Mouse (Mus musculus): ENCODE measurements at regions not wholly inside any gene's neighbourhood (a gene's known extent, or its start where the extent isn't known, plus 50 kb on each side); places are given as distances from the start of the nearest gene placed in this dataset.
A peak's percentile ranks its signal among the peaks of the same experiment; 100 is the strongest.

DNA sequence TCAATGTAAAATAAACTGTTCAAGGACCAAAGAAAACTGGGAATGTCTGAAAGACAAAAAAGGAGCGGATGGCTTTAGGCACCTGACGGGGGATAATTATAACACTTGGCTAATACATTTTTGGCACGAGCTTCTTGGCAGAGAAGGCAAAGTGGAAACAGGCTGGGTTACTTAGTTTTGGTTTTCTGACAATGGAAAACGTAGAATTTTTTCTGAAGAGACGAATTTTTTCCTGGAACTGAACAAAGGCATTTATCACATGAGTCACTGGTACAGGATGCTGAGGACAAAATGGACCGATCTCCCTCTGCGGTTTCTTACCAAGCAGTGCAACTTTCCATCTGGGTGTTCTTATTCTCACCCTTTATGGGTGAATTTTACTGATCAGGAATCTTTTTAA is 143.2 kb upstream of the Slit3 start:
- no peak for DNase-seq (ENCODE audit: low spot score in 2 of 2)

DNA sequence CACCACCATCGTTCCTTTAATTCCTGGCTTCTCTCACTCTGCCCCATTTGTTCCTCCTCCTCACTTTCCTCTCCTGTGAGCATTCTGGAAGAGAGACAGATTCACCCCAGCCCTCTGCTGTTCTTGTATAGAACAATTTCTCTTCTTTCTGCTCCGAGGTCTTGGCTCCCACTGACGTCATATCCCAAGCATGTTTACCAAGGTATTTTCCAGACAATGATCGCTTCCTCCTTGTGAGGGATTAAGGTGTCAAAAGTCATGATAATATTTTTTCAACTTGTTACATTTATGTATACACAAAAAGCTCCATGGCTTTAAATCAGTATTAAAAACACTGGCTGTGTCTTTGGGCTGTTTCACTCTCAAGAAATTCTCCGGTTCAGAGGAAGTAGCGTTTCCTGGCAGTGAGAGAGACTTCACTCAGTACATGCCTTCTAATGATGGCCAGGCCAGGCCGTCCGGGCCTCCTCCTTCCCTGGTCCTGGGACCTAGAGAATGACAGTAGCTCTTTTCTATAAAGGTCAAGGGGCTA is 142.4 kb upstream of the Spdl1 start:
- peak in 1 of 2 experiments; percentile 6 for DNase-seq (ENCODE audit: low spot score in 2 of 2)

DNA sequence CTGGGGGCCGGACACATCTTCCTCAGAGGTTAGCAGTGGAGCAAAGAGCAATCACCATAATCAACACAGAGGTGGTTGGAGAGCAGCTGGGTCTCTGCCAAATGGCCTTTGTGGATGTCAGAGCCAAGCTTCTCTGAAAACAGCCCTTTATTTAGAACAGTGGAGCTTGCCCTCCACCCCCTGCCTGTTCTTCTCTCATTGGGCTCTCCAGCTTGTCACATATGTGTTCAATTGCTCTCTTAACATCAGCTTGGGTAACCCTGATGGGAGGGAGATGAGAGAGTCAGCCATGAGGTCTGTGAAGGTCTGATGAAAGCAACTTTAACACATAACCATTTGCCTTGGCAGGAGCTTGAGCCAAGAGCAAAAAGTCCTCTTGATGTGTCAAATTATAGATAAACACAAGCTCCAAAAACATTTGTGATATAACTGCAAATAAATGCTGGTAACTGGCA is 140.1 kb upstream of the Spdl1 start:
- no peak for DNase-seq (ENCODE audit: low spot score in 2 of 2)

DNA sequence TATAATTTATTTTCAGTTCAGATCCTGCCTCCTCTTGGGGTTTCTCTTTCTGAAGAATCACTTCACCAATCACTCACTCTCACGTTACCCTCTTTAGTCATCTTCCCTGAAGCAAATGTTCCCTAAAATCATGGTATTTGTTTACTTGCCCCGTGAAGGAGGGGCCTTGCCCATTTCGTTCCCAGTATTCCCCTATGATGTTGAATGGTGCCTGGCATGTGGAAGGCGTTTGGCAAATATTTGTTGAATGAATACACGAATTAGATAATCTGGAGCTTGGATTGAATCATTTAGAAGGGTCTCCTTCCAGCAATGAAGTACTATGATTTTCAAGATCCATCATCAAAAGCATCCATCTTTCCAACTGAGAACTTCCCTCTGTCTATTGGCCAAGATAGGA is 139.6 kb upstream of the Spdl1 start:
- DNase-seq (ENCODE audit: low spot score in 2 of 2) = no peak

DNA sequence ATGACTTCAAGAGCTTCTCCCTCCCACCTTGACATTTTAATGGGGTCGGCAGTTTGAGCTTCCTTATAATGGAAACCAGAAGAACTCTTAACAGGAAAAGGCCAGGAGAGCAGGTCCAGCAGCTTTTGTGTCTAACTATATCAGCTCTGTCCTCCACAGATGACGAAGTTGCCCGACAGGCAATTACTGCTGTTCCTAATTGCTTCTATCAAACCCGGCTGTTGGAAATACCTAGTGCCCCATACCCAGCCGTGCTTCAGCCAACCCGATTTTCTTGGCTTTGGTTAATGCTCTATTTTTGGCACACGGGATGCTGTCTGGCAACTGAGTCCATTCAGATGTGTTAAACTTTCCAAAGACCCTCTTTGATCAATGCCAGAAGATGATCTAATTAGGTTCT is 125.8 kb upstream of the Spdl1 start:
- no peak for DNase-seq (ENCODE audit: low spot score in 2 of 2)

DNA sequence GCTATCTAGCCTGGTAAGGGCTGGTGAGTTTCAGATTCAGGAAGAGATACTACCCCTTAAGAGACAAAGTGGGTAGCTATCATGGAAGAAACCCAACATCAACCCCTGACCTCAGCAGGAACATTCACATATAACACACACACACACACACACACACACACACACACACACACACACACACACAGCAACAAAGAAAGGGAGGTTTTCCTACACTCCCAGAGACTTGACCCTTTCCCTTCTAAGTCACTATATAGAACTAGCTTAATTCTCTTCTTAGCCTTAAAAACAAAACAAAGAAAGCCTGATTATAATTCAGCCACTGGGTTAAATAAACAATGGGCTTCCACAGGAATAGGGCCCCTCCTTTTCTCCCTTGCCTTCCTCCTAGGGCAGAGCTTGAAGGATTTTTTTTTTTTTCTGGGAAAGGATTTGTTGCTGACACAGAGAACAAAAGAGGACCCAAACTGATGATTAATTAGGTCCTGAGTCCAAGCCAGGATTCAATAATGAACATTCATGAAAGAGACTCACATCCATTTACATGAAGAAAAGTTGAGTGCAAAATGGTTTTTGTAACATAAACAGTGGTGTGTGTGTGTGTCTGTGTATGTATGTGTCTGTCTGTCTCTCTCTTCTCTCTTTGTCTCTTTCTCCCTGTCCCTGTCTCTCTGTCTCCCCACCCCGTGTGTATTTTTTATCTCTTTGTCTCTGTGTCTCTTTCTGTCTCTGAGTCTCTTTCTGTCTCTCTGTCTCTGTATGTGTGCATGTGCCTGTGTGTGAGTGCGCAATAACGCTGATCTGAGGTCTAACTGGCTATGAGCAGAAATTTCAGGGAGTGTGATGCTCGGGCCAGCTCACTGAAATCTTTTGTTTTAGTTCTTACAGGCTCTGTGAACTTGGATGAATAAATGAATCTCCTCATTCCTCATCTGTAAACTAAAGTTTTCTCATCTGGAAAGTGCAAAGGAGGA is 108.3 kb upstream of the Spdl1 start:
- DNase-seq (ENCODE audit: low spot score in 2 of 2) = no peak

DNA sequence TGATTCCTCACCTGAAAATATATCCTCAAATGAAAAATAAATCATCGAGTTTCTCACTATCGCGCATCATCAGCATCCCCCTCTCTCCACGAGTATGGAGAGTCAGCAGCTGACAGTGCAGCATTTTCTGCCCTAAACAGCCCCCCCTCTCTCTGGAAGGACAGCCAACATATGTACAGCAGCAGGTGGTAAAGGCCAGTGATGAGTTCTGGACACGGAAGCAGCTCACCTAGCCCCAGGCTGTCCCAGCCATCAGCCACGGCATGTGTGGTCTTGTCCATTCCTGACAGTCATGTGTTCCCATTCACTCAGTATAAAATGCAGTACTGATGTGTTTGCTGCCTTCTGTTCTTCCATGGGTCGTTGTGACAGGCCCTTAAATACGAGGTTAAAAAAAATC is 106.7 kb upstream of the Spdl1 start:
- DNase-seq (ENCODE audit: low spot score in 2 of 2) = no peak

DNA sequence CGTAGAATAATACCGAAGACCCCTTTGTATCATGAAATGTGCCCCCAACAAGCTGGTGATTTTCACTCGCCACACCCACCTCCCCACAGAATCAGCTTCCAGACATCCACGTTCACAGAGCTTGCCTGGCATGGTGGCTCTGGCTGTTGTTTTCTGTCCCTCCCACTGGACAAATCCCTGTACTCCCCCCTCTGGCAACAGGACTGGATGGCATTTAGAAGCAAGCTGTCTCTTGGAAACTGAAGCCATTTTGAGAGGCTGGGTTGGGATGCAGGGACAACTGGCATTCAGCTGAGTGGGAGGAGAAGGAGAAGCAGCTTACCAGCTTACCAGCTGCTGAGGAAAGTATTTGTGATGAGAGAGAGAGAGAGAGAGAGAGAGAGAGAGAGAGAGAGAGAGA is 105.6 kb upstream of the Spdl1 start:
- peak; percentile 24 to 62 for DNase-seq (ENCODE audit: low spot score in 2 of 2)

DNA sequence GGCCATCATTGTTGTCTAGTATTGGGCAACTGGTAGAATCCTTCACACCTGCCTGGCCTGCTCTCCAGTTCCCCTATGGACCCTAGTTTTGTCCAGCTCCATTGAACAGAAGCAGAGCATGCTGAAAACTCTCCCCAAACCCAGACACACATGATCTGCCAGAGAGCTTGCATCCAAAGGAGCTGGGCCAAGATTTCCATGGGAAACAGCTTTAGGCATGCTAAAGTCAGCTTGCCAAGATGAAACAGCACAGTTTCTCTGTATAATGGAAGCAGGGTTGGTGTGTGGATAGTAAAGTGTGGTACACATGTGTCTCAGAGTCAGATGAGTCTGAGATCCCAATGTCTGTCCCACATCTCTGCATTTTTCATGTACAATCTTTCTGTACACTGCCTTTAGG is 98.8 kb upstream of the Spdl1 start:
- DNase-seq (ENCODE audit: low spot score in 2 of 2) = no peak

DNA sequence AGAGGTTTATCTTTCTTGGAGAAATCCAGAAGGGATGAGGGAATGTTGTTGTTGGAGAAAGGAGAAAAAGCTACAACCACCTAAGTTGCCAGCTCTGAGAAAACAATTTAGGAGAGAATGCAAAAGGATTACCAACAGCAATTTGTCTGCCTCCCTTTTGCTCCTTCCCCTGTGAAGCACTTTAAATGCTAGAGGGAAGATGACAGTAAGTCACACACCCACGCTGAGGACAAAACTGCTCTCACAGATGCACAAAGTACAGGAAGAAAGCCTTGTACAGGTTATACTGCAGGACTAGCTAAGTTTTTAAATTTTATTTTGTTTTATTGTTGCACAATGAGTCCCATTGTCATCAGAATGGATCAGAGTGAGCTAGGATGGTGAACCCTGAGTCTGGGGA is 83.7 kb upstream of the Spdl1 start:
- DNase-seq (ENCODE audit: low spot score in 2 of 2) = peak in 1 of 2 experiments; percentile 18

DNA sequence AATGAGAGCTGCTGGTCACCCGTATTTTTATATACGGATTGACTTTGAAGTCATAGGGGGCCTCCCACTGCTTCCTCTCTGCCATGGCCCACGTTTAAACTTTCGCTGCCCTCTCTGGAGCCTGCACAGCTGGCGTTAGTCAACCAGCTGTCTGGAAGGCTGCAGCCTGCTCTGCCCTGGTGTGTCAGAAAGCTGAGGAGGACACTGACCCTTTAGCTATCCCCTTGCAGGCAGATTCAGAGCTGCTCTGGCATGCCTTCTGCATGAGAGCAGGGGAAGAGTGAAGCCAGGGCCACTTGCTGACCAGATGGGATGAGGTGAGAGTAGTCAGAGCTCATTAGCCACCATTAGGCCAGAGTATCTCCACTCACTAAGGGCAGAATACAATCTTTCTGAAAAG is 76.4 kb upstream of the Spdl1 start:
- DNase-seq (ENCODE audit: low spot score in 2 of 2) = no peak

DNA sequence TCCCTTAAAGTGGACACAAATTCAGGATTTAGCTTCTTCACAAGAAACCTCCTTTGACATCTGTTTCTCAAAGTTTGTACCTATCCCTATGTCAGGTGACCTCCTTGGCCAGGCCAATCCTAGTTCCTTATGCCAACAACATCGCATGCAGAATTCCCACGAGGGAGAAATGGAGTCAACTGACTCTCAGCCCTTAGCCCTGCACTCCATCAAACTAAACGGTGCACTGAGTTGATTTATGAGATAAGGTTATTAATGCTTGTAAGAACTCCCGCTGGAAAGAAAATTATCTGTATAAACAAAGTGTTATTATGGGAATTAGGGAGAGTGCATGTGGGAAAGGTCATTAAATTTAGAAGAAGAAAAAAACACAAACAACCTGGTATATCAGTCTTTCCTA is 70.8 kb upstream of the Spdl1 start:
- no peak for DNase-seq (ENCODE audit: low spot score in 2 of 2)

DNA sequence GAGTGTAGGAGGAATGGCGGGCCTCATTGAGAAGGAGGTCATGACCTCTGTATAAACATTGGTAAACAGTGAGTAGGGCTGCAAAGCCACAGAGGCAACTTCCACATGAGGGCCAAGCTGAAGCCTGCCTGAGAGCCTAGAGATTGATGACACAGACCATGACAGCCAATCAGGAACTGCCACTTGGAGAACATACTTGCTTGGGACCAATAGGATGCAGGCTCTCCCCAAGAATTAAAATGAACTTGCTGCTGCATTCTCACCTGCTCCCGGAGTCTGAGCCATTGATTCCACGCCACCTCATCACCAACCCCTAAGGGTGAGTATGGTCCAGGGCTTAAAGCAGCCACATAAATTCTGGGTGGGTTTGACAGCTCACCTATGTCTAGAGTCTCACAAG is 66.0 kb upstream of the Spdl1 start:
- no peak for DNase-seq (ENCODE audit: low spot score in 2 of 2)

DNA sequence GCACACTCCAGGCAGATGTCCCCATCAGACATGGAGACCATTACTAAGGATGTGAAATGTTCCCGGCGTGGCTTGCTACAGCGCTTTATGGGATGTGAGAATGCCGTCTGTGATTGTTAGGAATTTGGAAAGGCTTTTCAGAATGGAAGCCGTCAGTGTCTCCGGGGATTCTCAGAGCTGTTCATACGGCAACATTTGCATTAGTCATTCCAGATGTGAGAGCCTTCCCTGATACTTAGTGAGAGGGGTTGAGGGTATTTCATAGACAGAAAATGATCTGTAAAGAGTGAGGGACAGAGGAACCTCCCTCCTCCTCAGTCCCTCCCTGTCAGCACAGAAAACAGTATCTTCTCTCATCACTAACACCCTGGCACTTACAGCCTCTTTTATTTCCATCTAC is 62.2 kb upstream of the Spdl1 start:
- DNase-seq (ENCODE audit: low spot score in 2 of 2) = no peak

DNA sequence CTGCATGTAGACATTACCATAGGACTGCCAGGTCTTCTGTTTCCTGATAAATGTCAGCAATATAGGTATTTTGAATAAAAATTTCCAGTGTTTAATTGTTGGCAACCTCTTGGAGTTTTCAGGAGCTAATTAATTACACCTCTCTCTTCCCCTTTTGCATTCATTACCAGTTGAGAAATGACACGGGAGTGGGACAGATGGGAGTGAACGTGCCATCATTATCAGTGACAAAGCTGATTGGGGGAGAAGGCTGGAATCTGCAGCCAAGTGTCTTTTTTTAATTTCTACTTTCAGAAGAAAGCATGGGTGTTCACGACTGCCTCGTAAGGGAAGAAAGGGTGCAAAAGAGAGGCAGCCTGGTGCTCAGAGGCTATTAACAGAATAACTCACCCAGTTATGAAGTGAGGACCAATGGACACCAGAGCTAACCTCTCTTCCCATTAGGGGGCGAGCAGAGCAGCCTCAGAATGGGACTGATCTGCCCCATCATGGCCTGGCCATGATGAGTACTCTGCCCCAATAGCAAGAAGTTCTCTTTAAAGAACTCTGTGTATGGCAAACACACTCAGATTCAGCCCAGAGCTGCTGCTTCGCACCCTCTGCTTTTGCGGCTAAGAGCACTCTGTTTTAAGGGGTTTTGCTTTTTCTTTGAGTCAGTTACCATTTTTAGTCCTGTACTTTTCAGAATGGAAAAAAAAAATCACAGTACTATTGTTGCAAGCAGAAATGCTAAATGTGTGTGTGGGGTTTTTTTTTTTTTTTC is 55.1 kb upstream of the Spdl1 start:
- DNase-seq (ENCODE audit: low spot score in 2 of 2) = no peak

DNA sequence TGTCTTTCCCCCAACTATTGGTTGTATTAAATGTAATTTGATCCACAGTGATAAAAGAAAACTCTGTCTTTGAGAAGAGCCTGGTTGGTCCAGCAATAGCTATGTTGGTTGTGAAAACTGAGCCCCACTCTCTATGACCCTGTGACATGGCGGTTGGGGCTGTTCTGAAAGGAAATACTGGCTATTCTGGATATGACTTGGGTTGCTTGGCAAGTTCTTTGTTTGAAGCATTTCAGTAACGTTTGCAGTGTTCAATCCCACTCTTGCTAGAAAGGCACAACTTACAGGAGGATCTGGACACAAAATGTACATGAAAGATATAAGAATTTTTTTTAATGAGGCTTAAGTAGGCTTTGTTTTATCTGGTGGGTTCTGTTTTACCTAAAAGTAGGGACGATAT is 54.1 kb upstream of the Spdl1 start:
- no peak for DNase-seq (ENCODE audit: low spot score in 2 of 2)
